ENCODE assay signal across 8 mouse cellular contexts in the genomic region with DNA sequence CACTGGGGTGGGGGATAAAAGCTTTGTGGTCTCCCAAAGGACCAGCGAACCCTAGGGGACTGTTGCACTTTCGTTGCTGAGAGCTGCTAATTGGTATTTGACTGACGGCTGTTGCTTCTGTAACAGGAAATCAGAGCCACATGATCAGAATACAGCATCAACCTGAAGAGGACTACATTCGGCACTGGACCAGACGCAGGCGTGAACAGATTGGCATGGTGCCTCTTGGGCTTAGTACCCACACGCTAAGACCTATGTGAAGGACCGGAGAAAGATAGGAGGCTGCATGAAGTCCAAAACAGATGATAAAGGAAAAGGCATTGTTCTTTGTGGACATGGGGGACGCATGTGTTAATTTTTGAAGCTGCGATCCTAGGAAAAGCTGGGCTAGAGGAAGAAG. TPM values are rescaled to one million over a fixed set of nuclear protein-coding genes. Genes with fewer than 3 reads are reported as not detected.
DNase-seq lines count a peak whose midpoint lies in the region; ATAC-seq and TF ChIP-seq lines count a peak whose summit lies in the region.

No protein-coding gene starts in this region.

- H3K4me3 ChIP-seq in heart, embryonic 16.5 days (ENCODE audit: low read length), result peak overlapping the region; percentile 65
- peak overlapping the region; percentile 61 for H3K4me3 ChIP-seq in embryonic facial prominence, embryonic 11.5 days (ENCODE audit: low read depth, low read length)
- H3K4me3 ChIP-seq in intestine, postnatal 0 days (ENCODE audit: low read depth, low read length), result no peak overlapping the region
- H3K4me3 ChIP-seq in liver, postnatal 0 days (ENCODE audit: low read depth, low read length), result peak overlapping the region; percentile 56
- peak overlapping the region; percentile 58 for H3K4me3 ChIP-seq in stomach, embryonic 15.5 days (replicated peaks)

- no peak for TF ChIP-seq CTCF in intestine, postnatal 0 days (IDR thresholded peaks at IDR 0.05; ENCODE audit: low read depth)
- no peak for TF ChIP-seq CTCF in liver, postnatal 0 days (IDR thresholded peaks at IDR 0.05; ENCODE audit: low read depth)

- DNase-seq in heart, adult 11 months, result no peak
- DNase-seq in embryonic facial prominence, embryonic 11.5 days (ENCODE audit: low spot score), result peak; percentile 16
- DNase-seq in liver, postnatal 0 days, result no peak
- DNase-seq in kidney, postnatal 25 days, result no peak
- DNase-seq in adrenal gland, adult 8-10 months, result no peak

- 32% methylated on average over 10 of the region's 10 CpGs for WGBS in heart, embryonic 16.5 days
- 21% methylated on average over 10 of the region's 10 CpGs for WGBS in embryonic facial prominence, embryonic 11.5 days
- WGBS in intestine, postnatal 0 days, result 60% methylated on average over 10 of the region's 10 CpGs
- WGBS in liver, postnatal 0 days (ENCODE audit: insufficient replicate concordance), result 43% methylated on average over 10 of the region's 10 CpGs
- WGBS in stomach, embryonic 15.5 days, result 46% methylated on average over 10 of the region's 10 CpGs

- H3K9ac ChIP-seq in heart, embryonic 16.5 days (ENCODE audit: low read length), result no peak overlapping the region; the same call in 1 of the 2 replicates
- peak overlapping the region; percentile 18; the same call in 1 of the 2 replicates for H3K9ac ChIP-seq in embryonic facial prominence, embryonic 11.5 days (replicated peaks; ENCODE audit: low read length)
- no peak overlapping the region for H3K9ac ChIP-seq in intestine, postnatal 0 days (ENCODE audit: low read depth, low read length)
- H3K9ac ChIP-seq in liver, postnatal 0 days (replicated peaks), result no peak overlapping the region
- H3K9ac ChIP-seq in stomach, embryonic 15.5 days, result no peak overlapping the region

- no peak for ATAC-seq in heart, embryonic 16.5 days (replicated peaks; ENCODE audit: extremely low read depth, insufficient read depth, low FRiP score)
- no peak for ATAC-seq in embryonic facial prominence, embryonic 11.5 days (replicated peaks; ENCODE audit: insufficient number of reproducible peaks, low FRiP score, low TSS enrichment, low read depth)
- no peak for ATAC-seq in intestine, postnatal 0 days
- ATAC-seq in liver, postnatal 0 days, result no peak
- ATAC-seq in stomach, embryonic 15.5 days (ENCODE audit: insufficient read depth, low FRiP score, low read depth), result no peak

- peaks cover 42% of the 10 kb centered on the region for H3K27me3 ChIP-seq in heart, embryonic 16.5 days (ENCODE audit: control insufficient read depth, insufficient read depth, low read length)
- peaks cover 14% of the 10 kb centered on the region; the same call in 1 of the 2 replicates for H3K27me3 ChIP-seq in embryonic facial prominence, embryonic 11.5 days (ENCODE audit: control insufficient read depth, insufficient read depth, low read length)
- H3K27me3 ChIP-seq in intestine, postnatal 0 days (replicated peaks; ENCODE audit: control insufficient read depth, insufficient read depth, low read length), result peaks cover 20% of the 10 kb centered on the region
- peaks cover 30% of the 10 kb centered on the region for H3K27me3 ChIP-seq in liver, postnatal 0 days (ENCODE audit: insufficient read depth, low read length)
- H3K27me3 ChIP-seq in stomach, embryonic 15.5 days (replicated peaks), result peaks cover 31% of the 10 kb centered on the region

- H3K27ac ChIP-seq in heart, embryonic 16.5 days (ENCODE audit: low read length), result no peak overlapping the region
- no peak overlapping the region for H3K27ac ChIP-seq in embryonic facial prominence, embryonic 11.5 days (replicated peaks; ENCODE audit: low read depth, low read length)
- no peak overlapping the region for H3K27ac ChIP-seq in intestine, postnatal 0 days (ENCODE audit: low read depth, low read length)
- H3K27ac ChIP-seq in liver, postnatal 0 days (ENCODE audit: low read depth), result no peak overlapping the region
- H3K27ac ChIP-seq in stomach, embryonic 15.5 days, result no peak overlapping the region

- peak overlapping the region; percentile 96 for H3K4me2 ChIP-seq in heart, embryonic 16.5 days (ENCODE audit: low read depth, low read length)
- H3K4me2 ChIP-seq in embryonic facial prominence, embryonic 11.5 days (ENCODE audit: low read depth, low read length), result peak overlapping the region; percentile 95
- H3K4me2 ChIP-seq in intestine, postnatal 0 days (replicated peaks; ENCODE audit: low read depth), result peak overlapping the region; percentile 78
- H3K4me2 ChIP-seq in liver, postnatal 0 days (ENCODE audit: low read depth, low read length), result peak overlapping the region; percentile 81
- peak overlapping the region; percentile 95 for H3K4me2 ChIP-seq in stomach, embryonic 15.5 days

- no peaks in the 10 kb centered on the region for H3K9me3 ChIP-seq in heart, embryonic 16.5 days (replicated peaks; ENCODE audit: control insufficient read depth, low read length)
- no peaks in the 10 kb centered on the region for H3K9me3 ChIP-seq in embryonic facial prominence, embryonic 11.5 days (replicated peaks; ENCODE audit: control insufficient read depth, low read length)
- H3K9me3 ChIP-seq in intestine, postnatal 0 days (ENCODE audit: control insufficient read depth), result no peaks in the 10 kb centered on the region
- H3K9me3 ChIP-seq in liver, postnatal 0 days (ENCODE audit: low read length), result no peaks in the 10 kb centered on the region
- no peaks in the 10 kb centered on the region for H3K9me3 ChIP-seq in stomach, embryonic 15.5 days

- no peaks in the 10 kb centered on the region for H3K36me3 ChIP-seq in heart, embryonic 16.5 days (ENCODE audit: control insufficient read depth, insufficient read depth)
- H3K36me3 ChIP-seq in embryonic facial prominence, embryonic 11.5 days (replicated peaks; ENCODE audit: control insufficient read depth, insufficient read depth, low read depth, low read length), result no peaks in the 10 kb centered on the region
- H3K36me3 ChIP-seq in intestine, postnatal 0 days (ENCODE audit: control insufficient read depth, insufficient read depth), result no peaks in the 10 kb centered on the region
- no peaks in the 10 kb centered on the region for H3K36me3 ChIP-seq in liver, postnatal 0 days (replicated peaks; ENCODE audit: insufficient read depth, low read length)
- no peaks in the 10 kb centered on the region for H3K36me3 ChIP-seq in stomach, embryonic 15.5 days

- TF ChIP-seq EP300 in liver, postnatal 0 days (IDR thresholded peaks at IDR 0.05; ENCODE audit: low read depth), result no peak

- H3K4me1 ChIP-seq in heart, embryonic 16.5 days (ENCODE audit: control insufficient read depth, insufficient read depth, low read length), result peaks cover 6% of the 10 kb centered on the region
- peaks cover 3% of the 10 kb centered on the region; the same call in 1 of the 2 replicates for H3K4me1 ChIP-seq in embryonic facial prominence, embryonic 11.5 days (ENCODE audit: control insufficient read depth, insufficient read depth, low read length)
- H3K4me1 ChIP-seq in intestine, postnatal 0 days (replicated peaks; ENCODE audit: control insufficient read depth, insufficient read depth, low read length), result no peaks in the 10 kb centered on the region
- peaks cover 11% of the 10 kb centered on the region; the same call in 1 of the 2 replicates for H3K4me1 ChIP-seq in liver, postnatal 0 days (ENCODE audit: insufficient read depth)
- peaks cover 11% of the 10 kb centered on the region; the same call in 1 of the 2 replicates for H3K4me1 ChIP-seq in stomach, embryonic 15.5 days

RNA-seq across cellular contexts. Expression of a gene that starts 4.5 kb away (rescaled TPM):
- 0.21 and 0.41 TPM in 2 replicates for polyA plus RNA-seq in heart, embryonic 16.5 days (2015; fragmentation: Nextera tagmentation; extraction: Ambion mirVana)
- 3.3 and 3.5 TPM in 2 replicates for polyA plus RNA-seq in embryonic facial prominence, embryonic 11.5 days (2014; fragmentation: Nextera tagmentation; extraction: Ambion mirVana)
- 0.33 and 0.40 TPM in 2 replicates for polyA plus RNA-seq in intestine, postnatal 0 days (2015; fragmentation: Nextera tagmentation; extraction: Ambion mirVana)
- polyA plus RNA-seq in liver, postnatal 0 days (2015; fragmentation: Nextera tagmentation; extraction: Ambion mirVana), result 0.86 and 1.0 TPM in 2 replicates
- polyA plus RNA-seq in stomach, embryonic 15.5 days (2015; fragmentation: Nextera tagmentation; extraction: Ambion mirVana), result 1.4 TPM in 2 replicates
- 1 to 10 TPM; 4.4 to 5.9 (median 4.6) TPM for total RNA-seq in adrenal gland, adult 8-10 months (2022)
